ENCODE assay signal across 9 mouse cellular contexts in genomic region chr9:21236991-21237367, GRCm38 (mm10). TPM values are rescaled to one million over a fixed set of nuclear protein-coding genes. Genes with fewer than 3 reads are reported as not detected.
A peak's percentile ranks its signal among the peaks of the same experiment; 100 is the strongest.
DNase-seq lines count a peak whose midpoint lies in the region; ATAC-seq and TF ChIP-seq lines count a peak whose summit lies in the region.
"Had no signal": no experiment of that assay in that cellular context is flagged by ENCODE, and none has a peak within 500 bp of the region (broad histone marks: within the 10 kb centered on the region; RNA-seq: fewer than 3 reads in every experiment).

No protein-coding gene starts in this region.

- no peak for ATAC-seq in cerebellum, adult (ENCODE audit: insufficient number of reproducible peaks, low FRiP score, low TSS enrichment)
- no peak for ATAC-seq in liver, embryonic 11.5 days (replicated peaks; ENCODE audit: low FRiP score)
- no peak for ATAC-seq in stomach, embryonic 16.5 days (ENCODE audit: insufficient read depth, low FRiP score)

- peak; percentile 52 to 56 for DNase-seq in cerebellum, postnatal 10 days
- no peak for DNase-seq in spleen, adult 2 months (ENCODE audit: low read depth in 1 of 2, low spot score in 2 of 2)
- DNase-seq in spleen, postnatal 4 days (ENCODE audit: low spot score in 2 of 2): no peak
- DNase-seq in liver, embryonic 11.5 days (ENCODE audit: low spot score): no peak
- DNase-seq in urinary bladder, postnatal 10 days (ENCODE audit: low spot score): no peak
- DNase-seq in gastrocnemius, postnatal 25 days: no peak
- DNase-seq: right cerebral cortex, adult 18-20 months had no signal

- TF ChIP-seq POLR2A in spleen, adult 2 months (IDR thresholded peaks at IDR 0.05; ENCODE audit: low read depth, low read length): no peak

- H3K9me3 ChIP-seq in liver, embryonic 11.5 days (ENCODE audit: control insufficient read depth, low read length): no peaks in the 10 kb centered on the region
- no peaks in the 10 kb centered on the region for H3K9me3 ChIP-seq in stomach, embryonic 16.5 days (replicated peaks; ENCODE audit: control insufficient read depth, low read length)

- H3K36me3 ChIP-seq in spleen, adult 2 months (ENCODE audit: control insufficient read depth, insufficient read depth, low read length): peaks cover 10% of the 10 kb centered on the region
- H3K36me3 ChIP-seq in liver, embryonic 11.5 days (ENCODE audit: control insufficient read depth, insufficient read depth, low read length): peaks cover 33% of the 10 kb centered on the region
- H3K36me3 ChIP-seq in stomach, embryonic 16.5 days (ENCODE audit: control insufficient read depth, insufficient read depth, low read length): peaks cover 10% of the 10 kb centered on the region; the same call in 1 of the 2 replicates

- H3K4me3 ChIP-seq in spleen, adult 2 months (ENCODE audit: extremely low read depth, insufficient read depth, insufficient read length): peak overlapping the region; percentile 82; the same call in 1 of the 2 replicates
- peak overlapping the region; percentile 97 for H3K4me3 ChIP-seq in liver, embryonic 11.5 days (ENCODE audit: low read depth, low read length)
- peak overlapping the region; percentile 91 for H3K4me3 ChIP-seq in stomach, embryonic 16.5 days (replicated peaks; ENCODE audit: low read length)

- H3K9ac ChIP-seq in liver, embryonic 11.5 days (ENCODE audit: low read depth, low read length): peak overlapping the region; percentile 100
- peak overlapping the region; percentile 98 for H3K9ac ChIP-seq in stomach, embryonic 16.5 days (ENCODE audit: low read length)

- peaks cover 15% of the 10 kb centered on the region for H3K4me1 ChIP-seq in spleen, adult 2 months (ENCODE audit: control insufficient read depth, insufficient read depth, insufficient read length)
- peaks cover 17% of the 10 kb centered on the region for H3K4me1 ChIP-seq in liver, embryonic 11.5 days (replicated peaks; ENCODE audit: control insufficient read depth, insufficient read depth, low read length)
- peaks cover 16% of the 10 kb centered on the region for H3K4me1 ChIP-seq in stomach, embryonic 16.5 days (ENCODE audit: control insufficient read depth, insufficient read depth, low read length)

- peak overlapping the region; percentile 95 for H3K27ac ChIP-seq in spleen, adult 2 months (ENCODE audit: insufficient read depth, low read length)
- peak overlapping the region; percentile 98; the same call in 1 of the 2 replicates for H3K27ac ChIP-seq in liver, embryonic 11.5 days (ENCODE audit: low read depth, low read length)
- H3K27ac ChIP-seq in stomach, embryonic 16.5 days (ENCODE audit: low read length): no peak overlapping the region

- TF ChIP-seq CTCF in spleen, adult 2 months (IDR thresholded peaks at IDR 0.05; ENCODE audit: extremely low read depth, insufficient read depth, insufficient read length, insufficient replicate concordance): no peak

- H3K4me2 ChIP-seq in liver, embryonic 11.5 days: peak overlapping the region; percentile 96
- peak overlapping the region; percentile 85 for H3K4me2 ChIP-seq in stomach, embryonic 16.5 days (ENCODE audit: low read depth, low read length)

- H3K27me3 ChIP-seq in spleen, adult 2 months (ENCODE audit: control insufficient read depth, insufficient read depth, low read length): no peaks in the 10 kb centered on the region
- H3K27me3 ChIP-seq in liver, embryonic 11.5 days (replicated peaks; ENCODE audit: control insufficient read depth, insufficient read depth, low read length): peaks cover under 1% of the 10 kb centered on the region; the same call in 1 of the 2 replicates
- no peaks in the 10 kb centered on the region for H3K27me3 ChIP-seq in stomach, embryonic 16.5 days (ENCODE audit: control insufficient read depth, insufficient read depth, low read length)

- WGBS in spleen, adult 2 months: 68% methylated on average over 25 of the region's 25 CpGs
- 79% methylated on average over 25 of the region's 25 CpGs for WGBS in liver, embryonic 11.5 days
- WGBS in stomach, embryonic 16.5 days: 86% methylated on average over 25 of the region's 25 CpGs

RNA-seq across cellular contexts. Expression of gene Keap1, which starts 2.2 kb away (rescaled TPM):
- 55.4 and 78.4 TPM in 2 replicates for polyA plus RNA-seq in spleen, adult 2 months (2012; rRNA removed)
- 43.8 and 45.1 TPM in 2 replicates for polyA plus RNA-seq in liver, embryonic 11.5 days (2014; fragmentation: Nextera tagmentation; extraction: Ambion mirVana)
- 52.5 and 56.4 TPM in 2 replicates for polyA plus RNA-seq in stomach, embryonic 16.5 days (2015; fragmentation: Nextera tagmentation; extraction: Ambion mirVana)
- total RNA-seq in gastrocnemius, postnatal 25 days (2021): 10 to 100 TPM; 55.0 to 56.3 TPM

RNA-seq across cellular contexts. Expression of gene S1pr5, which starts 11.3 kb away (rescaled TPM):
- polyA plus RNA-seq in spleen, adult 2 months (2012; rRNA removed): 12.2 and 21.3 TPM in 2 replicates
- polyA plus RNA-seq in liver, embryonic 11.5 days (2014; fragmentation: Nextera tagmentation; extraction: Ambion mirVana): not detected in 2 replicates
- polyA plus RNA-seq in stomach, embryonic 16.5 days (2015; fragmentation: Nextera tagmentation; extraction: Ambion mirVana): 1.8 and 2.0 TPM in 2 replicates
- under 1 TPM; 0.13 to 0.16 TPM for total RNA-seq in gastrocnemius, postnatal 25 days (2021)

RNA-seq across cellular contexts. Expression of gene Atg4d, which starts 28.1 kb away (rescaled TPM):
- polyA plus RNA-seq in spleen, adult 2 months (2012; rRNA removed): 44.8 and 48.4 TPM in 2 replicates
- 57.0 and 61.1 TPM in 2 replicates for polyA plus RNA-seq in liver, embryonic 11.5 days (2014; fragmentation: Nextera tagmentation; extraction: Ambion mirVana)
- 53.3 and 55.7 TPM in 2 replicates for polyA plus RNA-seq in stomach, embryonic 16.5 days (2015; fragmentation: Nextera tagmentation; extraction: Ambion mirVana)
- 10 to 100 TPM; 60.5 to 63.9 TPM for total RNA-seq in gastrocnemius, postnatal 25 days (2021)

RNA-seq across cellular contexts. Expression of gene Kri1, which starts 50.8 kb away (rescaled TPM):
- 40.8 and 43.1 TPM in 2 replicates for polyA plus RNA-seq in spleen, adult 2 months (2012; rRNA removed)
- polyA plus RNA-seq in liver, embryonic 11.5 days (2014; fragmentation: Nextera tagmentation; extraction: Ambion mirVana): 19.3 and 24.2 TPM in 2 replicates
- polyA plus RNA-seq in stomach, embryonic 16.5 days (2015; fragmentation: Nextera tagmentation; extraction: Ambion mirVana): 15.2 and 18.2 TPM in 2 replicates
- total RNA-seq in gastrocnemius, postnatal 25 days (2021): 1 to 10 TPM; 8.3 to 8.5 TPM

RNA-seq across cellular contexts. Expression of gene Cdkn2d, which starts 54.2 kb away (rescaled TPM):
- polyA plus RNA-seq in spleen, adult 2 months (2012; rRNA removed): 87.4 and 115 TPM in 2 replicates
- 48.0 and 48.2 TPM in 2 replicates for polyA plus RNA-seq in liver, embryonic 11.5 days (2014; fragmentation: Nextera tagmentation; extraction: Ambion mirVana)
- 47.4 and 51.5 TPM in 2 replicates for polyA plus RNA-seq in stomach, embryonic 16.5 days (2015; fragmentation: Nextera tagmentation; extraction: Ambion mirVana)
- total RNA-seq in gastrocnemius, postnatal 25 days (2021): 1 to 10 TPM; 7.4 to 9.1 TPM

Comparison
In these comparisons a context has a peak if more than half of its experiments do, and no peak if none do; other contexts are left out.
1. DNase-seq: peak in cerebellum, postnatal 10 days (2 of 2); none in spleen, adult 2 months (0 of 2), spleen, postnatal 4 days (0 of 2), liver, embryonic 11.5 days (single experiment), urinary bladder, postnatal 10 days (single experiment) and gastrocnemius, postnatal 25 days (single experiment).
2. Peak in every context shown above with its lines, with median percentiles within 50 percentile points of each other: H3K4me3 ChIP-seq.